2 mouse cellular contexts compared by ENCODE assay signal in genomic region chr4:135130156-135130555, GRCm38 (mm10).
TF ChIP-seq lines count a peak whose summit lies in the region.

No protein-coding gene starts in this region.

TF ChIP-seq in CH12.LX, 34 proteins besides CTCF, POLR2A, EP300 and RAD21:
- TF ChIP-seq USF2 (conservative IDR thresholded peaks at IDR 0.05; ENCODE audit: low read depth, low read length) (no peak), ZKSCAN1 (IDR thresholded peaks at IDR 0.05; ENCODE audit: borderline replicate concordance, low read depth, low read length) (peak; percentile 82)
TF ChIP-seq in CH12.LX: peak in this region for 1.

TF ChIP-seq in MEL, 35 proteins besides CTCF, POLR2A, EP300 and RAD21:
- TF ChIP-seq TBP (IDR thresholded peaks at IDR 0.05; ENCODE audit: low read depth, low read length): no peak
- TF ChIP-seq ZKSCAN1 (IDR thresholded peaks at IDR 0.05; ENCODE audit: low read depth, low read length): peak; percentile 72; the same call in 1 of the 2 replicates
TF ChIP-seq in MEL: peak in this region for 1.
